Mouse (Mus musculus) ES-E14 (cell line): ENCODE measurements around the gene Tgfb1. TPM values are rescaled to one million over a fixed set of nuclear protein-coding genes. Genes with fewer than 3 reads are reported as not detected.

Experiments
- DNase-seq: peaks from one replicate; pipeline ENCODE4 v3.0.0-alpha.2; 2013; ENCODE audit warnings: low read depth, low spot score
- H3K27ac ChIP-seq: 2 replicates; pipeline ENCODE4 v1.5.1; 2012; ENCODE audit warnings: low read depth, mild to moderate bottlenecking, low read length, moderate library complexity, mixed read lengths; ENCODE audit not compliant: poor library complexity, insufficient read depth, severe bottlenecking
- H3K36me3 ChIP-seq: 2 replicates; pipeline ENCODE4 v1.6.1; 2012; ENCODE audit warnings: mild to moderate bottlenecking, low read length, moderate library complexity, mixed read lengths; ENCODE audit not compliant: control insufficient read depth, poor library complexity, insufficient read depth, severe bottlenecking
- H3K4me1 ChIP-seq, 2 experiments: fragments of 150-350 bp in 1 of 2; sonication (generic) in 1 of 2; 2 replicates each; pipeline ENCODE4 v1.6.1; 2012; ENCODE audit warnings: low read length in 2 of 2, mild to moderate bottlenecking in 1 of 2, mixed read lengths in 1 of 2; ENCODE audit not compliant: control insufficient read depth in 2 of 2, insufficient read depth in 2 of 2, poor library complexity in 1 of 2
- H3K4me3 ChIP-seq, 2 experiments: fragments of 150-350 bp in 1 of 2; sonication (generic) in 1 of 2; 2 replicates each; pipeline ENCODE4 v1.5.1; 2012; ENCODE audit warnings: low read length in 2 of 2, low read depth in 1 of 2, mild to moderate bottlenecking in 1 of 2, mixed read lengths in 1 of 2; ENCODE audit not compliant: insufficient read depth in 1 of 2, poor library complexity in 1 of 2, severe bottlenecking in 1 of 2
- H3K9ac ChIP-seq: 2 replicates; pipeline ENCODE4 v1.6.1; 2012; ENCODE audit warnings: low read depth, mild to moderate bottlenecking, low read length, mixed read lengths; ENCODE audit not compliant: poor library complexity, insufficient read depth, severe bottlenecking
- H3K9me3 ChIP-seq: fragments of 150-350 bp; sonication (generic); 2 replicates; pipeline ENCODE4 v1.6.1; 2012; ENCODE audit warnings: low read depth, mild to moderate bottlenecking, low read length; ENCODE audit not compliant: control insufficient read depth, insufficient read depth
- CHD2 ChIP-seq: IDR thresholded peaks from 2 replicates; pipeline ENCODE4 v1.6.1; 2014; ENCODE audit warnings: mild to moderate bottlenecking, low read depth, low read length, inconsistent platforms
- HCFC1 ChIP-seq: IDR thresholded peaks from 2 replicates; pipeline ENCODE4 v1.6.1; 2012; ENCODE audit warnings: low read length, inconsistent platforms, borderline replicate concordance; ENCODE audit not compliant: insufficient read depth
- MAFK ChIP-seq: IDR thresholded peaks from 2 replicates; pipeline ENCODE4 v1.6.1; 2014; ENCODE audit warnings: mild to moderate bottlenecking, low read depth, low read length, inconsistent platforms; ENCODE audit not compliant: insufficient read depth
- ZC3H11A ChIP-seq: IDR thresholded peaks from 2 replicates; pipeline ENCODE4 v1.6.1; 2012; ENCODE audit warnings: low read depth, mild to moderate bottlenecking, inconsistent platforms, low read length, borderline replicate concordance
- ZNF384 ChIP-seq: IDR thresholded peaks from 2 replicates; pipeline ENCODE4 v1.6.1; 2012; ENCODE audit warnings: low read depth, low read length, inconsistent platforms
- in situ Hi-C, 2 experiments: fragments of 600-800 bp; cut with MboI; formaldehyde crosslinking; loops; one replicate each; pipeline ENCODE4 v1.15.1; 2025; ENCODE audit warnings: low sequenced_read_pairs in 2 of 2, inconsistent platforms in 1 of 2; ENCODE audit not compliant: unreplicated experiment in 2 of 2
- total RNA-seq: library from RNA; depleted of rRNA; stranded (reverse); fragments of 300-350 nt; gene quantifications from 2 replicates; pipeline ENCODE4 v1.2.3, GENCODE M21; 2012

Gene Tgfb1
- total RNA-seq, 1 experiment, result 7.1 TPM

GRCm38 (mm10) chr7:25690051-25690450 lies 3.2 kb downstream of the Tgfb1 start:
- no peak overlapping the region for H3K27ac ChIP-seq
- H3K36me3 ChIP-seq, result no peaks in the 10 kb centered on the region
- DNase-seq, result no peak
- no peak overlapping the region for H3K9ac ChIP-seq
- peaks cover 0 to 5% of the 10 kb centered on the region in 2 experiments; a peak in 1 of 4 replicates for H3K4me1 ChIP-seq
- no peak overlapping the region for H3K4me3 ChIP-seq
- in situ Hi-C loops, result no loop called here
- TF ChIP-seq ZC3H11A (no peak), CHD2 (no peak), ZNF384 (no peak), MAFK (no peak), HCFC1 (no peak)
- H3K9me3 ChIP-seq, result no peaks in the 10 kb centered on the region

DNA sequence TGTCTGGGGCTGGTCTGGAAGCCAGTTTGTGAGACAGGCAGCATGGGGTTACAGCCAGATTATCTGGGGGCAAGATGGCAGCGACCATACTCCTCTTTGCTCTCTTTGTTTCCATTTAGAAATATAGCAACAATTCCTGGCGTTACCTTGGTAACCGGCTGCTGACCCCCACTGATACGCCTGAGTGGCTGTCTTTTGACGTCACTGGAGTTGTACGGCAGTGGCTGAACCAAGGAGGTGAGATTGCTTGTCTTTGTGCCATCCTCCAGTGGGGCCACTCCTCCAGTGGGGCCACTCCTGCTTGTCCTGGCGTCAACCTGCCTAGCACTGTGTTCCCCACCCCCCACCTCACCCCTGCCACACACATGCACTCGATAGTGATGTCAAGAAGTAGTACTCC lies 7.3 kb downstream of the Tgfb1 start:
- no peak for DNase-seq
- no peaks in the 10 kb centered on the region for H3K36me3 ChIP-seq

DNA sequence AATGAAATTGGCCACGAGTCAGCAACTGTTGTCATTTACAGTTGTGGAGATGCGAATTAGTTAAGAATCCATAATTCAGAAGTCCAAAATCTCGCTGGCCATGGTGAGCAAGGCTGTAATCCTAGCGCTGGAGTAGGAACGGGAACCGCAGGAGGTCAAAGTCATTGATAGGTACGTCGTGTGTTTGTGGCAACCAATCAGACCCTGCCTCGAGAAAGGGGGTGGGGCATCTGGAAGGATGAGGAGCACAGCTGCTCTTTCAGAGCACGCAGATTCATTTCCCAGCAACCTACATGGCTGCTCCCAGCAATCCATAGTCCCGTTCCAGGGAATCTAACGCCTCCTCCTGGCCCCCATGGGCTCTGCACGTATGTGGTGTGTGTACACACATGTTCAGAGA lies 13.0 kb downstream of the Tgfb1 start:
- Histone ChIP-seq H3K9me3 (no peaks in the 10 kb centered on the region), H3K9ac (no peak overlapping the region), H3K4me1 (peaks cover 0 to 1% of the 10 kb centered on the region in 2 experiments; a peak in 1 of 4 replicates), H3K27ac (no peak overlapping the region), H3K4me3 (no peak overlapping the region), H3K36me3 (no peaks in the 10 kb centered on the region)
- in situ Hi-C loops, result no loop called here
- TF ChIP-seq MAFK (no peak), ZNF384 (0 out of 2 replicates have a peak, but pooled peaks have one; percentile 29)
- no peak for DNase-seq

More for the DNA sequence above, 7.3 kb downstream of the Tgfb1 start:
- Histone ChIP-seq H3K9me3 (no peaks in the 10 kb centered on the region), H3K27ac (no peak overlapping the region), H3K4me1 (peaks cover 0 to 3% of the 10 kb centered on the region in 2 experiments; a peak in 1 of 4 replicates), H3K4me3 (no peak overlapping the region), H3K9ac (no peak overlapping the region)
- in situ Hi-C loops, result no loop called here
- TF ChIP-seq HCFC1 (no peak), MAFK (no peak), ZC3H11A (no peak), ZNF384 (no peak), CHD2 (no peak)

- DNase-seq, result no peak
- Histone ChIP-seq H3K4me3 (no peak overlapping the region), H3K27ac (no peak overlapping the region), H3K36me3 (no peaks in the 10 kb centered on the region), H3K9me3 (no peaks in the 10 kb centered on the region), H3K9ac (no peak overlapping the region), H3K4me1 (peaks cover 0 to 5% of the 10 kb centered on the region in 2 experiments; a peak in 1 of 4 replicates)
- in situ Hi-C loops, result no loop called here
- no peak for TF ChIP-seq CHD2
- no peak for TF ChIP-seq ZNF384
- TF ChIP-seq ZC3H11A, result no peak
- TF ChIP-seq HCFC1, result no peak
- TF ChIP-seq MAFK, result no peak
Measured at GRCm38 (mm10) chr7:25700732-25701131, 13.9 kb downstream of the Tgfb1 start.

GRCm38 (mm10) chr7:25702350-25702749 lies 15.5 kb downstream of the Tgfb1 start:
- no peak overlapping the region for H3K9ac ChIP-seq
- in situ Hi-C loops, result no loop called here
- no peak overlapping the region for H3K27ac ChIP-seq
- no peaks in the 10 kb centered on the region for H3K36me3 ChIP-seq
- H3K4me1 ChIP-seq, result peaks cover 0 to 5% of the 10 kb centered on the region in 2 experiments; a peak in 1 of 4 replicates
- no peak for DNase-seq
- H3K4me3 ChIP-seq, result no peak overlapping the region
- TF ChIP-seq MAFK, result no peak
- no peaks in the 10 kb centered on the region for H3K9me3 ChIP-seq
